Mouse (Mus musculus) cerebellum, adult 11 months (tissue): Measurements from ENCODE around the gene Hunk.

Source experiments
- DNase-seq: peaks from one replicate; pipeline ENCODE4 v3.0.0; 2022

Gene Hunk

GRCm38 (mm10) chr16:90395996-90396556 is 10.3 kb downstream of the Hunk start:
- DNase-seq, result no peak

GRCm38 (mm10) chr16:90396882-90397281 is 11.1 kb downstream of the Hunk start:
- DNase-seq, result no peak

GRCm38 (mm10) chr16:90400314-90400713 is 14.5 kb downstream of the Hunk start:
- no peak for DNase-seq

GRCm38 (mm10) chr16:90400906-90401666 is 15.3 kb downstream of the Hunk start:
- DNase-seq, result no peak

DNA sequence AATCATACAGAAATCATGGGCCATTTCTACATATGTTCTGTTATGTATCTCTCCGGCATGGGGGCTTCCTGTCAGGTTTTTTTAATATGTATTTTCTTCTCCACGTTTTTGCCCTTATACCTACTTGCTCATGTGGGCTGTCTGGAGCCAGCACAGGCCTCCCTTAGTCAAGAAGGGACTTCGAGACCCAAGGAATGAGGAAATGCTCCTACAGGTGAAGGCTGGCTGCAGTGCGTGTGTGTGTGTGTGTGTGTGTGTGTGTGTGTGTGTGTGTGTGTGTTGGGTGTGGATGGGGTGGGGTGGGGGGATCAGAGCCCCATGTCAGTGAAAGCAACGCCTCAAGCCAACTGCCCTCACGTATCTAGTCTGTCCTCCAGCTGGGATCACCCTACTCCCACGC is 16.5 kb downstream of the Hunk start:
- DNase-seq, result no peak

DNA sequence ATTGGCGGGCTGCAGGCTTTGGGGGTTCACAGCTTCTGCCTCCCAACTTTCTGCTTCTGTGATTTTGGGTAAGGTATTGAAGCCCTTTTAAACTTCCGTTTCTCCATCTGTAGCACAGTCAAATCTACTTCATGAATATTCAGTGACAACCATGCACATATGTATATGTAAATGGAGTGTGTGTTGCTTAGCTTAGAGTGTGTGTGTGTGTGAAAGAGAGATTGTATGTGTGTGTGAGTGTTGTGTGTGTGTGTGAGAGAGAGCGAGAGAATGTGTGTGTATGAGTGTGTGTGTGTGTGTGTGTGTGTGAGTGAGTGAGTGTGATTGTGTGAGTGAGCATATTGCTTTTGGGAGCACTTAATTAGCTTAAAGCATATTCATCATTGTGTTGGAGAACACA is 19.4 kb downstream of the Hunk start:
- DNase-seq, result no peak

GRCm38 (mm10) chr16:90405599-90405998 is 19.8 kb downstream of the Hunk start:
- DNase-seq, result no peak

DNA sequence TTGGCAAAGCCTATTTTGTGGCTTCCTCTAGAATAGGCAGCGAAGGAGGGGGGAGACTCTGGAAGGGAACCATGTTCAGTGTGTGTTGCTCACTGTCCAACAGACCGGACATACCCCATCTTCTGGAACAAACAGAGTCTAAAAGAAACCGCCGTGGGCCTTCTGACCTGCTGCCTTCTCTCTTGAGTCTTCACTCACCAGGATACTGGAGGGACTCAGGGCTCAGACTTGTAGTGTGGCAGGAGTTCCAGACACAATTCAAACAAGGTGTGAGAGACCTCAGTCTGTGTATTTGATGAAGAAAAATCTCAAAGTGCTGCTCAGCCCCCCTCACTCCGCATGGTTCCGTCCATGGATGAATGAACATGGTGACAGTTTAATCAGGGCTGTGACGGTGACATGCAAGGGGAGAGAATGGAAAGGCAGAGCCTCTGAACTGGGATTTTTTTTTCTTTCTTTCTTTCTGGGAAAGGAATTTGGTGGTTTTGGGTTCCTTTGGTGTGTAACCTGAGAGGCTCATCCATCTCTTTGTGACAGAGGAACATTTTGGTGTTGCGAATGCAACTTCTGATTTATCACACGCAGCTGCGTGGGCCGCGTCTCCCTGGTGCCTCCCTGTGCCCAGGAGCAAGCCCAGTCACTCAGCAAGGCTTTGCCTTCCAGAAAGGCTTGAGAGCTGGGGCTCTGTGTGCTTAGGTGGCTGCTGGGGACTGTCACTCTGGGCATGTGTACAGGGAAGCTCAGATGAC is 21.9 kb downstream of the Hunk start:
- no peak for DNase-seq

- DNase-seq, result no peak
Measured at GRCm38 (mm10) chr16:90412096-90413082, 26.6 kb downstream of the Hunk start.

DNA sequence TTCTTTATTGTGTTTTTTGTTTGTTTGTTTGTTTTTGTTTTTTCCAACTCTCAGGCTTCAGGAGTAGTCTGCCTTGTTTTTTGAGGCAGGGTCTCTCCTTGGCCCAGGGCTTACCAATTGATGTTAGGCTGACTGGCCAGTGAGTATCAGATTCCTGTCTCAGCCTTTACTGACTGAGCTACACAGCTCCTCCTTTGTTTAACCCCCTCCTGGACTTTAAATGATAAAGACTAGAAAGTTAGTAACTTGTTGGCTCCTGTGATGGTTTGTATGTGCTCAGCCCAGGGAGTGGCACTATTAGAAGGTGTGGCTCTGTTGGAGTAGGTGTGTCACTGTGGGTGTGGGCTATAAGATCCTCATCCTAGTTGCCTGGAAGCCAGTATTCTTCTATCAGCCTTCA is 30.8 kb downstream of the Hunk start:
- DNase-seq, result no peak

DNA sequence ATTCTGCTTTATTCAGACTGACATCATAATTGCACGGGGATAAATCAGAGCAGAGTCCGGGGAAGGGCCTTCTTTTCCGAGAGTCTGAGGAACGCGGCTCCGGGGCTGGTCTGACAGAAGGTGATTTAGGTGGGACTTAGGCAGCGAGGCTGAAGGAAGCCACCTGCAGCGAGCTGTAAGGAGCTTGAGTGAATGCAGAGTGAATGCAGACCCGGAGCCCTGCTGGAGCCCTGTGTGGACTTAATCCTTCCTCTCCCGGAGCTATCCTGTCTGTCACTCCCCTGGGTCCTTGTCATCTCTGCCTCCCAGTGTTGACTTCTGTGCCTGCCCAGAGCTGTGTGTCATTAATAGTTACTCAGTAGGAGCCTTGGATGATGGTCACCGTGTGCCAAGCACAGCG is 32.8 kb downstream of the Hunk start:
- DNase-seq, result no peak

- no peak for DNase-seq
Measured at GRCm38 (mm10) chr16:90421145-90421544, 35.3 kb downstream of the Hunk start.

- DNase-seq, result no peak
Measured at GRCm38 (mm10) chr16:90421551-90421950, 35.7 kb downstream of the Hunk start.

- DNase-seq, result peak; percentile 3
Measured at GRCm38 (mm10) chr16:90422108-90422529, 36.3 kb downstream of the Hunk start.

GRCm38 (mm10) chr16:90423898-90424297 is 38.1 kb downstream of the Hunk start:
- DNase-seq, result no peak

DNA sequence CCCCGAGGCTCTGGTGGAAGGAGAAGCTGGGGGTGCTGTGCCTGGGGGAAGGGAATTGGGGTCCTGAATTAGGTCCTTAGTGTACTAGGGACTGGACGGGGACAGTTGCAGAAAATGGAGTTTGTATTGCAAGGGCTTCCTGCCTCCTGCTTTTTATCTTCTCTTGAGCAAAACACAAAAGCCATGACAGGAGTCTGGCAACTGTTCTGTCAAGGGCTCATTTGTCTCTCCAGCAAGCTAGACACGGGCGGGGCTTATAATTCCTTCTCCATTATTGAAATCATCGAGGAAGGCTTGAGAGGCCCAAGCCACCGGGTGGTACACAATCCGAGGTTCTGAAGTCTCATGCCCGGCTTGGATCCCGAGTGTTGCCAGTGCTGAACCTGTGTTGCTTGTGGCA is 38.6 kb downstream of the Hunk start:
- no peak for DNase-seq

- DNase-seq, result no peak
Measured at GRCm38 (mm10) chr16:90426234-90426633, 40.4 kb downstream of the Hunk start.

DNA sequence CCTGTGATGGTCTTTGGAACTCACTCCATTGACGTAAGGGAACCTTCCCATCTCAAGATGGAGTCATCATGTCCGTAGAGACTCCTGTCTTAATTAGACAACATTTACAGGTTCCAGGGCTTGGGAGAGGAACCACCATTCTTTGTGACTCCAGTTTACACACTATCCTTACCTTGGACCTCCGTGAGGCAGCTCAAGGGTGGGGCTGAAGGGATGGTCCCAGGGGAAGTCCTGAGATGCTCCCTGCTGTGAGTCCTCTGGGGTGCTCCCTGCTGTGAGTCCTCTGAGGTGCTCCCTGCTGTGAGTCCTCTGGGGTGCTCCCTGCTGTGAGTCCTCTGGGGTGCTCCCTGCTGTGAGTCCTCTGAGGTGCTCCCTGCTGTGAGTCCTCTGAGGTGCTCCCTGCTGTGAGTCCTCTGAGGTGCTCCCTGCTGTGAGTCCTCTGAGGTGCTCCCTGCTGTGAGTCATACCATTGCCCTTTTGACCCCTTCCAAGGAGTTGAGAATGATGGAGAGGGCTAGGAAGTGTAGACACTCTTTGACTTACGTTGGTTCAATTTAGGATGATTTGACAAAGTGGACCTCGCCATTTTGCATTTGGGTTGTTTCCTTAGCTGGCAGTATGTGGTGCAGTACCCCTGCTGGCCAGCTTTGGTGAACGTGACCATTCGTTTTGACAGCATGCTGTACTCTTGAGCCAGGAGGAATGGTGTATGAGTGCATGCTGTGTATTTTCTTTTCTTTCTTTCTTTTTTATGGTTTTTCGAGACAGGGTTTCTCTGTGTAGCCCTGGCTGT is 42.2 kb downstream of the Hunk start:
- no peak for DNase-seq

GRCm38 (mm10) chr16:90433551-90433950 is 47.7 kb downstream of the Hunk start:
- DNase-seq, result no peak

DNA sequence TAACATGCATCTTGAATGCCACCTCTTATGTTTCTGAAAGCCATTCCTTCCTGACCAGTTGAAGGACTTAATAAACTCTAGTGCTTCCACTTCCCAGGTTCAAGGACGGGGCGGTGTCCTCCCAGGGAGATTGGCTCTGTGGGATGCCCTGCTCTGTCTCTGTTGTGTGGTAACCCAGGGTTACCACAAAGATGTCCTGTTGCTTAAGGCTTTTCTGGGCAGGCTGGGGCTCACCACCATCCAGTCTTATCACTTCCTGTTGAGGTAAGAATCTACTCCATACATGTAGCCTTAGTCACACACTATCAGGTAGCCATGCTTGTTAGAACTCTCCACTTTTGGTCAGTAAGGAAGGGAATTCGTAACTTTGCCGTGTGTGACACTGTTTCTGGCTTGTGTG is 49.4 kb downstream of the Hunk start:
- DNase-seq, result no peak

DNA sequence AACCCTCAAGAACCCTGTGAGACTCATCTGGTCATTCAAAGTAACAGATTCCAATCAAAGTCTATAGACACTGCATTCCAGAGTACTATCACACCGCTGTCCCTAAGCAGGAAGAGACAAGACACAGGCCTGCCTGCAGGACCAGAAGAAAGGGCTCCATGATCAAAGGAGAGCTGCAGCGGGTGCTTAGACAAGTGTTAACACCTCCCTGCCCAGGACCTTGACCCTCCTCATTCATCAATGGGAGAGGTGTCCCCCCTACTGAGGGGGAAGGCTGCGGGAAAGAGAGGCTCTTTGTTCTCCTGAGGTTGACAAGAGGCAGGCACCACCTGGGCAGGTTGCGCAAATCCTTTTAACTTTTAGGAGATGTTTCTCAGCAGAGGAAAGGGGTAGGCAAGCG is 51.5 kb downstream of the Hunk start:
- no peak for DNase-seq

DNA sequence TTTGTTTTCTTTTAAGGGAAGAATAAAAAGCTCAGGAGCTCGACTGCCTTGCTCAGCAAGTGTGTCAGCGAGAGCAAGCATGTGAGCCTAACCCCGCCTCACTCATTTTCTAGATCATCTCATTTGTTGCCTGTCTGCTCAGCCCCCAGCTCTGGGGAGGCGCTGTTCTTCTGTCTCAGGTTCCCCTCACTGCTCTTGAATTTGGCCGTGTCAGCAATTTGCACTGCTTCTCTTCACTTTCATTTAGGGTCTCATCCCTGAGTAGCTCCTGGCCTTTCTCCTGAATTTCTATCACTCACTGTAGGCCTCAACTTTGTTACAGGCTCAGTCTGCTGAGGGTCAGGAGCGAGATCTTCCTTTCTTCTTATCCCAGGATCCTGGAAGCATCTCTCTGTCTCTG is 53.7 kb downstream of the Hunk start:
- no peak for DNase-seq
